Mouse (Mus musculus): ENCODE measurements around the gene Ralgapa1. TPM values are rescaled to one million over a fixed set of nuclear protein-coding genes. Genes with fewer than 3 reads are reported as not detected.
A peak's percentile ranks its signal among the peaks of the same experiment; 100 is the strongest.
"Not testable (repeated sequence)": the region's sequence is repeated elsewhere in the genome, so short reads cannot be mapped to it uniquely, and the experiment has no call there.

The Ralgapa1 gene
- total RNA-seq, 2 experiments from 2014 or later = 122 to 125 TPM

DNA sequence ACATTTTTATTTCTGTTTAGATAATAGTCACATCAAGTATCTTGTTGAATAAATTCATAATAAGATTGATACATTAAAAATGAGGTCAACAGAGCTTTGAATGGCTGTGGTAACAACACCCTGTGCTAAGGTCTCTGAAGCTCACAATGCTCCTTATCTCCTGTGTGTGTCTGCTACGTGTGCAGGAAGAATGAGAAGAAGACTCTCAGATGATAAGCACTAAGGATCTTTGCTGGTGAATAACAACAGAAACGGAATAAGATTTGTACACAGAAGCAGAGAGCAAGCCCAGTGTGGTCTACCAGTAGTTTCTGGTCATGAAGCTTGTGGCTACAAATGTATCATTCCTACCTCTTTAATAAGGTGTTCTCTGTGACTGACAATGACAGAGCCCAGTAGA lies 210.2 kb downstream of the Ralgapa1 start:
- intact Hi-C loops (cut with DNase I) = no loop called here
- DNase-seq (ENCODE audit: low spot score in 2 of 2) = no peak

DNA sequence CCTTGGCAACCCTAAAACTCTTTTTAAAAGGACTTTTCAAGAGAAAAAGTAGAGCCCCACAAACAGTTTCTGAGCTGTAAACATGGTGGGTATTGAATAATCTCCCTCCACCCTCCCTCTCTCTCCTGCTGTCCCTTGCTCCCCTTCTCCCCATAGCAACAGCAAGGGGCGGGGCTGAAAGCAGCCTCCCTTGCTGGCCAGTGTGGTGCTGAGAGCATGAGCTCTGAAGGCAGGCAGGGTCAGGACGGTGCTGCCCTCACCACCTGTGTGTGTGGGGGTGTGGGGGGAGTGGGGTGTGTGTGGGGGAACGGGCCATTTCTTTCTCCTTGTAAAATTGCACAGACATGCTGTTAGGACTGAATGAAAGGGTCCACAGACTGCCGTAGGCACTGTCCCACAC lies 213.1 kb downstream of the Ralgapa1 start:
- intact Hi-C loops (cut with DNase I) = no loop called here
- no peak for DNase-seq (ENCODE audit: low spot score in 2 of 2)

DNA sequence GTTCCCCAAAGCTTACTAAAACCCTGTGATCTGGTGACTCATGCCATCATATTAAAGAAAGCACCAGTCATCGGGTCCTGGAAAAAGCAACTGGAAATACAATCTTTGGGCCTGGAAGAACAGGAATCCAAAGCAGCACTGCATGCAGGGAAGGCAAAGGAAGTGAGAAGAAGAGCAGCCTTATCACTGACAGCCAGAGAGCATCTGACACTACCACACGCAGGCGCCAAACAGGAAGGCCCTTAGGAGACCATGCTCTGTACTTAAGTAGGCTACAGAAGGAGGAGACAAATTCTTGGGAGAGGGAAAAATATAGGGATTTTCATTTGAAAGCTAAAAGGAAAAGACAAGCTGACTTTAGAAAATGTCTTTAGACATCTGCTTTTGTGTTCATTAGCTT lies 216.6 kb downstream of the Ralgapa1 start:
- DNase-seq (ENCODE audit: low spot score in 2 of 2) = no peak
- intact Hi-C loops (cut with DNase I) = no loop called here

DNA sequence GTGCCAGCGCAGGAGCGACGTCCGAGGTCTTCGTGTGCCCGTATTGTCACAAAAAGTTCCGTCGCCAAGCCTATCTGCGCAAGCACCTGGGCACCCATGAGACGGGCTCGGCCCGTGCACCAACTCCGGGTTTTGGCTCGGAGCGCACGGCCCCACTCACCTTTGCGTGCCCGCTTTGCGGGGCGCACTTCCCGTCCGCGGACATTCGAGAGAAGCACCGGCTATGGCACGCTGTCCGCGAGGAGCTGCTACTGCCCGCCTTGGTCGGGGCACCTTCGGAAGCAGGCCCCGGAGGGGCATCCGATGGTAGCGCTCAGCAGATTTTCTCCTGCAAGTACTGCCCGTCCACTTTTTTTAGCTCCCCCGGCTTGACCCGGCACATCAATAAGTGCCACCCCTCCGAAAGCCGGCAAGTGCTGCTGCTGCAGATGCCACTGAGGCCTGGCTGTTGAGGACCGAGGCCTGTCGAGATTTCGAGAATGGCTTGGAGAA lies 220.4 kb downstream of the Ralgapa1 start:
- DNase-seq (ENCODE audit: low spot score in 2 of 2) = no peak
- intact Hi-C loops (cut with DNase I) = no loop called here

DNA sequence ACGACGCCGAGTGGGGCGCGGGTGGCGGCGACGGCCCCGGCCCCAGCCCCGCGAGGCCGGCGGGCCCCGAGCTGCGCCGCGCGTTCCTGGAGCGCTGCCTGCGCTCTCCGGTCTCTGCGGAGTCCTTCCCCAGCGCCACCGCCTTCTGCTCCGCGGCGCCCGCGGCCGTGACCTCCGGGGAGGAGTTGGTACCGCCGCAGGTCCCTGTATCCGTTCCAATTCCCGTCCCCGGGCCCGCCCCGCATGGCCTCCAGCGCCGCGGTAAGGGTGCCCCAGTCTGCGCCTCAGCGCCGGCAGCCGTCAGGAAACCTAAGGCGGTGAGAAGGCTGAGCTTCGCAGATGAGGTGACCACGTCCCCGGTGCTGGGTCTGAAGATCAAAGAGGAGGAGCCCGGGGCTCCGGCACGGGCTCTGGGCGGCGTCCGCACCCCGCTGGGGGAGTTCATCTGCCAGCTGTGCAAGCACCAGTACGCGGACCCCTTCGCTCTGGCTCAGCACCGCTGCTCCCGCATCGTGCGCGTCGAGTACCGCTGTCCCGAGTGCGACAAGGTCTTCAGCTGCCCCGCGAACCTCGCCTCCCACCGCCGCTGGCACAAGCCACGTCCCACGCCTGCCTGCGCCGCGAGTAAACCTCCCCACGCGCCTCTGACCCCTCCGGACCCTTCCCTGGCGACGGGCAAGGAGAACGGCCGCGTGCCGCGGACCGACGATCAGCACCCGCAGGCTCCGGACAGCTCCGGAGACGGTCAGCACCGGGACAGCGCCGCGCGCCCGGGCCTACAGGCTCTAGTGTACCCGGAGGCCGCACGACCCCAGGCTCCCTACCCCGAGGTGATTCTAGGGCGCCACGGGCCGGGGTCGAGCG lies 221.1 kb downstream of the Ralgapa1 start:
- intact Hi-C loops (cut with DNase I) = no loop called here
- no peak for DNase-seq (ENCODE audit: low spot score in 2 of 2)

DNA sequence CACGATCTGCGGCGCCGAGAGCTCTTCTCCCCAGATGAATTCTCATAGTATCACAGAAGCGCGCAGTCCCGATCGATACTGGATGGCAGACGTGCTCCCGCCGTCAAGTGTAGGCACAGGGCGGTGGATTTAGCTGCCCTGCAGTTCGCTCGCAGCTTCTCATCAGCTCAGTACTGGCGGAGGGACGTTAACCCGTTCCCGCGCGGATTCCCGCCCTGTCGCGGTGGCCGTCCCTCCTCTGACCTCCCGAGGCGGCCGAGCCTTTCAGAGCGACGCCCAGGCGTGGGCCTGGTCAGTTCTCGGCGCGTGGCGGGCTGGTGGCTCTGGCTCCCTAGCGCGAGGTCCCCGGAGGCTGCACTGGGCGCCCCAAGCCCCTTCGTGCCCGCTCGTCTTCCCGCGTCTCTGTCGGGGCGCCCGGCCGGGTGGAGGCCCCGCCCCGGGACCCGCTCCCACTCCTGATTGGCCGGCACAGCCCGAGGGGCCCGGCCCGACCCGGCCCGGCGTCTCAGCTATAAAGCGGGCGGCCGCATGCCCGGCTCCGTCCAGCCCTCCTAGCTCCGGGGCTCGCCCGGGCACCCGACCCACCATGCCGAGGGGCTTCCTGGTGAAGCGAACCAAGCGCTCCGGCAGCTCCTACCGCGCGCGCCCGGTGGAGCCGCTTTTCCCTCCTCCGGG lies 221.9 kb downstream of the Ralgapa1 start, which contains the start of gene Insm2:
Gene Insm2, plus strand, starts transcription at position 541 of the 675 bp plus-strand sequence.
- intact Hi-C loops (cut with DNase I) = no loop called here
- peak in 1 of 2 experiments; percentile 21 for DNase-seq (ENCODE audit: low spot score in 2 of 2)

DNA sequence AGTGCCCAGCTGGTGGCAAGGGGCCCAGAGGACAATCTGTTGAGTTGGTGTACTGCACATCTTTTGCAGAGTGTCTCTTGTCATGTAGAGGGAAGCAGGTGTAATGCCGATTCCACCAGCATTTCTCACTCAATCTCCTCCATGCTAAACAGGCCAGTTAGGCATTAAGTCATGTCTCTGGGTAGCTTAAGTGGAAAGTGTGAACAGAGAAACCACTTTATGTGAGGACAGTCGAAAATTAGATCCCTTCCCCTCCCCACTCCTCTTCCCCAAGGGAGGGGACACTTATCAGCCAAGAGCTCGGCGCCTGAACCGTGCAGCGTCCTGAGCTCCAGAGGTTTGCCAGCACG lies 222.5 kb downstream of the Ralgapa1 start:
- DNase-seq (ENCODE audit: low spot score in 2 of 2) = no peak
- intact Hi-C loops (cut with DNase I) = no loop called here

DNA sequence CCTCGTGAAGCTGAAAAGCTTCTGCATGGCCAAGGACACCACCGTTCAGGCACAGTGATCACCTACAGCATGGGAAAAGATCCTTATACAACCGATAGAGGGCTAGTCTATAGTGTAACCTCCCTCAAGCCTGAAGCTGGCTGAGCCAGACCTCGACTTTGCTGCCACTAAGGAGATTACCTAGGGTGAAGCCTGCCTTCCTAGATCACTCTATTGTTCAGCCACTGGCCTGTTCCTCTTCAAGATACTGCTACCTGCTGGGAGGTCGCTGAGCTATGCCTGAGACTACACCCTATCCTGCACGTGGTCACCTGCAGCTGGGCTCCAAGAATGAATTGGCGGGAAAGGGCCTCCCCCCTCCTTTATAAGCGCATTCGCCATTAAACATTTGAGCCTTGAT lies 234.0 kb downstream of the Ralgapa1 start:
- intact Hi-C loops (cut with DNase I); DNase-seq (ENCODE audit: low spot score in 2 of 2): not testable (repeated sequence)

DNA sequence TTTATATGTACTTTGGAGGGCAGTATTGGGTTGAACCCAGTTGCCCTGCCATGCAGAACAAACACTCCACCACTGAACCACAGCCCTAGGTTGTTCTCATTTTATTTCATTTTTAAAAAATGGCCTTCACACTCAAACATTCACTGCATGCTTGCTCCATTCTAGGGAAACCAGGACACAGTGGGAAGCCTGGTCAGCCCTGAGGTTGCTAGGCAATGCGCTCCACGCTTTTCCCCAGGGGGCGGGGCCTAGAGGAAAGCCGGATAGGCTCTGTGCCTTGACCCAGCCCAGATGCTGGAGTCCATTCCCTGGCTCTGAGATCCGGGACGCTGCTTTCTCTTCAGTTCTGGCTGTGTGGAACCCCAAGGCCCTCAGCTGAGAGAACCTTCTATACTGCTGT lies 247.2 kb downstream of the Ralgapa1 start:
- intact Hi-C loops (cut with DNase I) = no loop called here
- DNase-seq (ENCODE audit: low spot score in 2 of 2) = peak in 1 of 2 experiments; percentile 11

DNA sequence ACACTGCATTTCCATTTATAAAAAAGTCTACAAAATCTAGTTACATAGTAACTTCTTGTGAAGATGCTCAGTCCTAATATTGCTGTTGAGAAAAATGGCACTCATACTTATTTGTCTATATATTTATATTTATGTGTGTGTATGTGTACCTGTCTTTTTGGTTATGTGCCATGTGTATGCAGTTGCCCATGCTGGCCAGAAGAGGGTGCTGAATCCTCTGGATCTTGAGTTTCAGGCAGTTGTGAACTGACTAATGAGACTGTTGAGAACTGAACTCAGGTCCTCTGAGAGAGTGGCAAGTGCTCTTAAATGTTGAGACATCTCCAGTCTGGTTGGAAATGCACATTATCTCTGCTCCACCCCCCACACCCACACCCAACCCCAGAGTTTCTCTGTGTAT lies 247.9 kb downstream of the Ralgapa1 start:
- no peak for DNase-seq (ENCODE audit: low spot score in 2 of 2)
- intact Hi-C loops (cut with DNase I) = no loop called here

DNA sequence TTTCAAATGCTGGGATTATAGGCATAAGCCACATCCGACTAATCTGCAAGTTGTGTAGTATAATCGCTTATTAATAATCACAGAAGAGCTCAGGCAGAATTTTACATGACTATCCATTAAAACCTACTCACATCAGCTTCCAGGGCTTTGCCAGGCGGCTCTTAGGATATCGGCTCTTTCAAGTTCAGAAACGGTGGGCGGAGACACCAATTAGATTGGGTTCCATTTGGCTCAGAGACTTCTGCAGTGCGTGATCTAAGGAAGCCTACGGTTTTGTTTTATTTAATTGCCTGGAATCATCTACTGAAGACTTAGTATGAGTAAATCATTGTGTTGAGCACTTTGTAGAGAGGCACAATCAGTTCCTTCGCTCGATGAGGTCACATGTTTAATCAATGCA lies 249.3 kb downstream of the Ralgapa1 start:
- intact Hi-C loops (cut with DNase I) = no loop called here
- DNase-seq (ENCODE audit: low spot score in 2 of 2) = no peak

DNA sequence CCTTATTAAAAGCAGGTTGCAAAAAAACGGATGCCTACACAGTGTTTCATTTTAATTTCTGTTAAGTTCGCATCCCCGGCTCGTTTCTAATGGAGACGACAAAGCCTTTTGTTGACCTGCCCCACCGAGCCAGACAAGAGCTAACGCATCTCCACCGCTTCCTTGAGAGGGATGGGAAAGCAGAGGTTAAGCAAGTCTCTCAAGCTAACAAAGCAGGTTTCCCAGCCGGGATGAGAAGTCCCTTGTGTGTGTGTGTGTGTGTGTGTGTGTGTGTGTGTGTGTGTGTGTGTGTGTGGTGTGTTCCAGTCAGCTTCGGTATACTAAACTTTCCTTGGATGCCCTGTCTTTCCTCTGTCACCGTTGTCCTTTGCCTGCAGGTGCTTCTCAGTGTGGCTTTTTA lies 249.8 kb downstream of the Ralgapa1 start:
- intact Hi-C loops (cut with DNase I) = no loop called here
- DNase-seq (ENCODE audit: low spot score in 2 of 2) = no peak

DNA sequence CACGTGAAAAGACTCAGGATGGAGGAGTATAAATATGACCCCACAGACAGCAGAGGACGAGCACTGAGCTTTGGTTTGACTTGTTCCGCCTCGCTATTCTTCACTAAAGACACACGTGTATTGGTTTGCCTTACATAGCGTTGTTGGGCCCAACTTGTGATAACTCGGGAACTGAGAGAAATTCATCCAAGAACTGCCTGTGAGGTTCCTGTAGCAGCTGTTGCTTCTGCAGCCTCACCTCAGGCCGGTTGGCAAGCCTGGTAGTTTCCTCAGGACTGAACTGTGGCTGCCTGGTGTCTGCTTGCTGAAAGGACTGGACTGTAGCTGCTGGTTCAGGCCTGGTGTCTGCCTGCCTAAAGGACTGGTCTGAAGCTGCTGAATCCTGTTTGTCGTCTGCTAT lies 250.3 kb downstream of the Ralgapa1 start:
- intact Hi-C loops (cut with DNase I) = no loop called here
- DNase-seq (ENCODE audit: low spot score in 2 of 2) = no peak

DNA sequence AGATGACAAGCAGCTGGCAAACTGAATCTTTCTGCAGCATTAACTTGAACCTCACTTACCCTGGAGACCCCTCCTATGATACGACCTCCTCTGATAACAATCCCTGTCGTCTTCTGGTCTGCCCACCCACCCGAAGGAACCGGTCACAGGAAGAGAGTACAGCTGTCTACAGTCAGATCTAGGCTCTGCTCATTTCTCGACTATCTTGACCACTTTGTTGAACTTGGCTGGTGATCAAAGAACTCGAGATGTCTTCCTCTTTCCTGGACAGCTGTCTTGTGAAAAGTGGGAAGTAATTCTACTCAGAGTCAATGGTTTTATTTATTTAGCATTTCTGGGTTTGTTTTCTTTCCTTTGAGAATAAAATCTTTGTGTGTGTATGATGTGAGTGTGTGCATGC lies 251.3 kb downstream of the Ralgapa1 start:
- DNase-seq (ENCODE audit: low spot score in 2 of 2) = no peak
- intact Hi-C loops (cut with DNase I) = no loop called here

DNA sequence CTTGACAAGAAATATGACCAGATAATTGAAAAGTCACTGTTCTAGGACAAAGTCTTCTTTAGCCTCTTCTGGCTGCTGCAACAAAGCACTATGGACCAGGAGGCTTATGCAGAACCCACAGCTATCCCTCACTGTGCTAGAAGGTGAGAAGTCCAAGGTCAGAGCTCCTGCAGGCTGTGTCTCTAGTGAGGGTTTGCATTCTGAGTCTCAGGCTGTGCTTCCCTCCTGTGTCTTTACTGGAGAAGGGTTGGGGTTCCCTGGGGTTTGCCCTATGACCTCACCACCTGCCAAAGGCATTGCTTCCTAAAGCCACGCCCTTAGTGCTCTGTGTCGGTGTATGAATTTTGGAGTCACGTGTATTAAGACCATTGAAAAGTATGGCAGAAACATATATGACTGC lies 252.5 kb downstream of the Ralgapa1 start:
- no peak for DNase-seq (ENCODE audit: low spot score in 2 of 2)
- intact Hi-C loops (cut with DNase I) = no loop called here

DNA sequence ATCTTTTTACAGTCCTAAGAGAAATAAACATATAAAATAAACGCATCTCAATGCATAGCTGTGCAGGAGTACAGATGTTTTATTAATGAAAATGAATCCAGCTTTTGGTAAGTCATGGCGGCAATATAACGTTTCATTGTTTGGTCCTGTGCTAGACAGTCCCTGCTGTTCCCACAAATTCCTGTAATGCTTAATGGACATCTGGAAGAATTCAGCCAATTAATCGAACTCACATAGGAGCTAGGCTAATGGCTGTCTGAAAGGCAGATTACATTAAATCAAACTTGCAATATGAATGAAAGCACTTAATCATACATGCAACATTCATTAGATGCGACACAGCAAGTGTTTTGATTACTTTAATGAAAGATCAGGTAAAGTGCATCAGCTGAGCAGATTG lies 254.1 kb downstream of the Ralgapa1 start:
- intact Hi-C loops (cut with DNase I) = no loop called here
- no peak for DNase-seq (ENCODE audit: low spot score in 2 of 2)

DNA sequence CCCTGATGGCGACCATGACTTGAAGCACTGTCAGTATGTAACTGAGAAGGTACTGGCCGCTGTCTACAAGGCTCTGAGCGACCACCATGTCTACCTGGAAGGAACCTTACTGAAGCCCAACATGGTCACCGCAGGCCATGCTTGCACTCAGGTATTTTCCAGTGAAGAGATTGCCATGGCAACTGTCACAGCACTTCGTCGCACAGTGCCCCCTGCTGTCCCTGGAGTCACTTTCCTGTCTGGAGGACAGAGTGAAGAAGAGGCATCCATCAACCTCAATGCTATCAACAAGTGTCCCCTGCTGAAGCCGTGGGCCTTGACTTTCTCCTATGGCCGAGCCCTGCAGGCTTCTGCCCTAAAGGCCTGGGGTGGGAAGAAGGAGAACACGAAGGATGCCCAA lies 255.1 kb downstream of the Ralgapa1 start:
- intact Hi-C loops (cut with DNase I) = no loop called here
- no peak for DNase-seq (ENCODE audit: low spot score in 2 of 2)

DNA sequence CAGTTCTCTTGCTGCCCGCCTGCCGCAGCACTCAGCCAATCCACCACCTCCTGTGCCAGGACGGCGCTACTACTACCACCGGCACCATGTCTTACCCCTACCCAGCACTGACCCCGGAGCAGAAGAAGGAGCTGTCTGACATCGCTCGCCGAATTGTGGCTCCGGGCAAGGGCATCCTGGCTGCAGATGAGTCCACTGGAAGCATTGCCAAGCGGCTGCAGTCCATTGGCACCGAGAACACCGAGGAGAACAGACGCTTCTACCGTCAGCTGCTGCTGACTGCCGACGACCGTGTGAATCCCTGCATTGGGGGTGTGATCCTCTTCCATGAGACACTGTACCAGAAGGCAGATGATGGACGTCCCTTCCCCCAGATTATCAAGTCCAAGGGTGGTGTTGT lies 255.8 kb downstream of the Ralgapa1 start, which contains the start of gene Aldoart2:
Gene Aldoart2, plus strand, starts transcription at position 34 of the 400 bp plus-strand sequence.
- DNase-seq (ENCODE audit: low spot score in 2 of 2) = no peak

DNA sequence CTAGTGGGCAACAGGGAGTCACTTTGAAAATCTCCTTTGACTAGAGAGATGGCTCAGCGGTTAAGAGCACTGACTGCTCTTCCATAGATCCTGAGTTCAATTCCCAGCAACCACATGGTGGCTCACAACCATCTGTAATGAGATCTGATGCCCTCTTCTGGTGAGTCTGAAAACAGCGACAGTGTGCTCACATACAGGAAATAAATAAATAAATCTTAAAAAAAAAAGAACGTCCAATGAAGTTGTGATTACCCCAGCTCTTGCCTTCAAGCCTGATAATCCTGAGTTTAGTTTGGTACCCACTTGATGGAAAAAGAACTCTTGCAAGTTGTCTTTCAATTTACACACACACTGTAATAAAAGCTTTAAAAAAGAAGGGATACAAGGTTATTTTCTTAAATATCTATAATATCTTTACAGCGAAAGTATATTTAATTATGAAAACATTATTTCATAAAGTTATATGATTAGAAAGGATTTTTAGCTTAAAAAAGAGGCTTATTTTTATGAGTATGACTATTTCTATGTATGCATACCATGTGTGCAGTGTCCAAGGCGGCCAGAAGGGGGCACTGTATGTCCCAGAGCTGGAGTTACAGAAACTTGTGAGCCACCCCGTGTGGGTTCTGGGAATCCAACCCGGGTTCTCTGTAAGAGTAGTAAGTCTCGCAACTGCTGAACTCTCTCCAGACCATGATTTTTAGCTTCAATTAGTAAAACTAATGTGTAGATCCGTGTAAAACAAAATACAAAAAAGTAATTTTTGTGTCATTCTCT lies 256.6 kb downstream of the Ralgapa1 start:
- intact Hi-C loops (cut with DNase I) = no loop called here
- DNase-seq (ENCODE audit: low spot score in 2 of 2) = no peak

More for the DNA sequence above, 255.8 kb downstream of the Ralgapa1 start, which contains the start of gene Aldoart2:
- intact Hi-C loops (cut with DNase I) = no loop called here

DNA sequence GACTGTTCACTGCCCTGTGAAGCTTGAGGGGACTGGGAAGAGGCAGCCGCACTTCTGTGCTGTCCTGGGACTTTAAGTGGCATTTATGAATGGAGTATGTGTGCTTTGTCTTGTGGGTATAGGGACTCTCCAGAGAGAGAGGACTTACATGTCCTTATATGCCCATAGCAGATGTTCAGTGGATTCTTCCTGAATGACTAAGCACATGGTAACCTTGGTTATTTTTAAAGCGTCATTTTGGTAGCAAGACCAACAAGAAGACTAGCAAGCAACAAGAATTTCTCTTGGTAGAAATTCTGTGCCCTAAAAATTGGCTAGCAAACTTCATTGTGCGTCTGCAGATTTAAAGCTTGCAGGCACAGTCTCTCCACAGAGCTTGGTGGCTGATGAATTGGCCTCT lies 257.2 kb downstream of the Ralgapa1 start:
- intact Hi-C loops (cut with DNase I) = no loop called here
- peak in 1 of 2 experiments; percentile 70 for DNase-seq (ENCODE audit: low spot score in 2 of 2)

Measured in left cerebral cortex, postnatal 25 days (tissue).